Mouse (Mus musculus) embryonic facial prominence, embryonic 11.5 days (tissue): ENCODE results near the gene Cdca5. TPM values are rescaled to one million over a fixed set of nuclear protein-coding genes. Genes with fewer than 3 reads are reported as not detected.
A peak's percentile ranks its signal among the peaks of the same experiment; 100 is the strongest.

ENCODE experiments used
- ATAC-seq: fragments of 200-750 bp; cut with Nextera tagmentation; replicated peaks from 2 replicates; pipeline ENCODE4 v1.8.0; 2017; ENCODE audit warnings: low read depth; ENCODE audit not compliant: insufficient number of reproducible peaks, low FRiP score, low TSS enrichment
- DNase-seq: peaks from one replicate; pipeline ENCODE4 v3.0.0-alpha.2; 2015; ENCODE audit warnings: low spot score
- H3K27ac ChIP-seq: fragments of 300-500 bp; sonication (generic); replicated peaks from 2 replicates; pipeline ENCODE4 v1.5.1; 2014; ENCODE audit warnings: mild to moderate bottlenecking, low read depth, low read length, control low read depth
- H3K27me3 ChIP-seq: fragments of 300-500 bp; sonication (generic); 2 replicates; pipeline ENCODE4 v1.6.1; 2014; ENCODE audit warnings: mild to moderate bottlenecking, low read length, moderate library complexity, mixed read lengths; ENCODE audit not compliant: control insufficient read depth, insufficient read depth
- H3K36me3 ChIP-seq: fragments of 300-500 bp; sonication (generic); replicated peaks from 2 replicates; pipeline ENCODE4 v1.6.1; 2014; ENCODE audit warnings: low read depth, mild to moderate bottlenecking, low read length, moderate library complexity, mixed read lengths; ENCODE audit not compliant: control insufficient read depth, insufficient read depth
- H3K4me1 ChIP-seq: fragments of 300-500 bp; sonication (generic); 2 replicates; pipeline ENCODE4 v1.6.1; 2014; ENCODE audit warnings: low read length, mixed read lengths; ENCODE audit not compliant: control insufficient read depth, insufficient read depth
- H3K4me2 ChIP-seq: fragments of 300-500 bp; sonication (generic); 2 replicates; pipeline ENCODE4 v1.6.1; 2014; ENCODE audit warnings: low read depth, mild to moderate bottlenecking, control low read depth, low read length, moderate library complexity
- H3K4me3 ChIP-seq: fragments of 300-500 bp; sonication (generic); 2 replicates; pipeline ENCODE4 v1.5.1; 2014; ENCODE audit warnings: low read depth, low read length, control low read depth
- H3K9ac ChIP-seq: fragments of 300-500 bp; sonication (generic); replicated peaks from 2 replicates; pipeline ENCODE4 v1.6.1; 2014; ENCODE audit warnings: mild to moderate bottlenecking, control low read depth, low read length
- H3K9me3 ChIP-seq: fragments of 300-500 bp; sonication (generic); replicated peaks from 2 replicates; pipeline ENCODE4 v1.6.1; 2016; ENCODE audit warnings: mild to moderate bottlenecking, low read length, inconsistent platforms, mixed read lengths; ENCODE audit not compliant: control insufficient read depth
- WGBS: fragments of 180-500 bp; shearing (Covaris S2); extraction: QIAGEN DNeasy Blood & Tissue Kit; methylation state at CpG from one replicate; pipeline ENCODE4 v1.1.7; 2014; 5-methylcytosine and 5-hydroxymethylcytosine counted together
- microRNA-seq: library from miRNA; unstranded; fragments of <30 nt; microRNA quantifications from one replicate; pipeline ENCODE4, GENCODE M21; 2016; ENCODE audit warnings: borderline number of aligned reads
- polyA plus RNA-seq: library from polyadenylated mRNA; unstranded; fragments of >200 nt; fragmentation: Nextera tagmentation; extraction: Ambion mirVana; gene quantifications from 2 replicates; pipeline ENCODE4 v1.2.1, GENCODE M21; 2014

Gene Cdca5
- polyA plus RNA-seq, 1 experiment from 2014 or later: 65.2 TPM

DNA sequence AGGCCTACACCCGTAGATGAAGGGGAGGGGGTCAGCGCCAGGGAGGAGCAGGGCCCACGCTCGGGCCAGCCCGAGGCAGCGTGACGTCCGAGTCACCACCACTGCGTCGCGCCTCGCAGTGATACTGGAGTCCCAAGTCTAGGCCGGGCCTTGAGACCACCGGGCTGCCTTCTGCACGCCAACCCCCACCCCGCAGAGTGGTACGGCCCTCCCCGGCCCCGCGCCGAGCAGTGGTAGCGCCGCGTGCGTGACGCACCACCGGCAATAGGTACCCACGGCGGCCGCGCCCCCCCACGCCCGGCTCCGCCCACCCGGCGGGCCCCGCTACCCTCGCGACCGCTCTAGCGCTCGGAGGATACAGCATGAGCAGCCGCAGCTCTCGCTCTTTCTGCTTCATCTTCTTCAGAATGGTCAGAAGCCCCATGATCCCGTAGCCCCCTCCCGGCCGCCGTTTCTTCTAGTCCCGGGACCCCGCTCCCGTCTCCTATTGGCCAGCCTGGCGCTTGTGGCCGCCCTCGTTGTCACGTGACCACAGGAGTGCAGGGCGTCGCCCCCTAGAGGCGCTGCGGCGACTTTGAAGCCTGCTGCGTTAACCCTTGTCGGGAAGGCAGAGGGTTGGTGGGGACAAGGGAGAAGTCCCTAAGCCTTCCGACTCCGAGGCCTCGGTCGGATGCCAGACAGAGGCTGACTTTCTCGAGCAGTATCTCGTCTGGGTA lies 56.1 kb downstream of the Cdca5 start, which contains the start of gene Batf2:
TSS of gene Batf2 (plus strand) at position 306 of the 716 bp plus-strand sequence.
- Histone ChIP-seq H3K27ac (peak within 1 kb of the TSS; percentile 95), H3K36me3 (no peaks in the 10 kb centered on the region), H3K9me3 (no peaks in the 10 kb centered on the region), H3K27me3 (no peaks in the 10 kb centered on the region), H3K4me3 (peak within 1 kb of the TSS; percentile 66), H3K9ac (peak within 1 kb of the TSS; percentile 87), H3K4me1 (no peaks in the 10 kb centered on the region), H3K4me2 (peak within 1 kb of the TSS; percentile 82)
- WGBS: under 1% methylated on average over 66 of the region's 68 CpGs
- DNase-seq: peak; percentile 98
- peak; percentile 90 for ATAC-seq

DNA sequence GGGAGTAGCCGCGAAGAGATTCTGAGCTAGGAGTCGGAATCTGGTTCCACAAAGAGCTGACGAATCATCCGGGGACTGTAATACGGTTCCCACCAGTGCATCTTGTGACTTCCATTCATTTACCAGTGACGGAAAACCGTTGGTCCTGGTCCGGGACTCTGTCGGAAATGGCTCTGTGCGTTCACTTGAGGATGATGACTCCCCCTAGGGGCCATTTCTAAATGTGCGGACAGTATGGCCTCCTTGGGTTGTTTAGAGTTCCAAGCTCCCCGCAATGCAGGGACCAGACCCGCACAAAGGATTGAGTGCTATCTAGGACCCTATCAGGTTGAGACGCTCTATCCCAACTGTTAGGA lies 56.6 kb downstream of the Cdca5 start, which contains the start of gene Arl2:
TSS of gene Arl2 (minus strand) at position 155 of the 356 bp plus-strand sequence.
- ATAC-seq: peak; percentile 63
- Histone ChIP-seq H3K4me1 (no peaks in the 10 kb centered on the region), H3K27me3 (no peaks in the 10 kb centered on the region), H3K9ac (peak within 1 kb of the TSS; percentile 87), H3K27ac (peak within 1 kb of the TSS; percentile 95), H3K36me3 (no peaks in the 10 kb centered on the region), H3K9me3 (no peaks in the 10 kb centered on the region), H3K4me2 (peak within 1 kb of the TSS; percentile 82), H3K4me3 (peak within 1 kb of the TSS; percentile 66)
- DNase-seq: peak; percentile 93
- under 1% methylated on average over 15 of the region's 15 CpGs for WGBS

Small RNA genes lying within 50 kb of the gene (microRNA-seq; reads per million reads assigned to microRNA genes)
- gene Mir6988: 1.9 reads per million

Other genes with a start within 250 kb of the Cdca5 start
- gene Frmd8, start 209.7 kb upstream of the Cdca5 start, polyA plus RNA-seq: 15.8 and 17.6 TPM in 2 replicates
- 0.87 and 1.1 TPM in 2 replicates for gene Slc25a45, start 207.2 kb upstream of the Cdca5 start, polyA plus RNA-seq
- 4.0 and 4.3 TPM in 2 replicates for gene Tigd3, start 190.8 kb upstream of the Cdca5 start, polyA plus RNA-seq
- gene Dpf2, start 172.0 kb upstream of the Cdca5 start, polyA plus RNA-seq: 202 and 213 TPM in 2 replicates
- 2.4 and 2.7 TPM in 2 replicates for gene Cdc42ep2, start 160.2 kb upstream of the Cdca5 start, polyA plus RNA-seq
- 91.0 and 97.6 TPM in 2 replicates for gene Pola2, start 120.8 kb upstream of the Cdca5 start, polyA plus RNA-seq
- not detected in 2 replicates for gene Slc22a20, start 98.8 kb upstream of the Cdca5 start, polyA plus RNA-seq
- gene Capn1, start 69.1 kb upstream of the Cdca5 start, polyA plus RNA-seq: 4.5 and 5.0 TPM in 2 replicates
- 18.8 and 20.2 TPM in 2 replicates for gene Syvn1, start 38.4 kb upstream of the Cdca5 start, polyA plus RNA-seq
- 96.6 and 100 TPM in 2 replicates for gene Mrpl49, start 27.2 kb upstream of the Cdca5 start, polyA plus RNA-seq
- 773 and 801 TPM in 2 replicates for gene Fau, start 27.1 kb upstream of the Cdca5 start, polyA plus RNA-seq
- 40.8 and 44.2 TPM in 2 replicates for gene Znhit2, start 23.8 kb upstream of the Cdca5 start, polyA plus RNA-seq
- 26.0 and 26.3 TPM in 2 replicates for gene Tm7sf2, start 16.6 kb upstream of the Cdca5 start, polyA plus RNA-seq
- 41.1 and 44.4 TPM in 2 replicates for gene Vps51, start 7.8 kb upstream of the Cdca5 start, polyA plus RNA-seq
- not detected in 2 replicates for gene Tmem262, start 5.0 kb upstream of the Cdca5 start, polyA plus RNA-seq
- 1.7 TPM in 1 of 2 replicates, not detected in the other for gene Gm28374, start 2.7 kb upstream of the Cdca5 start, polyA plus RNA-seq
- gene Zfpl1, start within 50 bp of the Cdca5 start, polyA plus RNA-seq: 60.7 and 69.9 TPM in 2 replicates
- not detected in 2 replicates for gene AC131692.1, start 9.4 kb downstream of the Cdca5 start, polyA plus RNA-seq
- 0.21 and 0.49 TPM in 2 replicates for gene Naaladl1, start 20.8 kb downstream of the Cdca5 start, polyA plus RNA-seq
- 60.7 and 68.3 TPM in 2 replicates for gene Sac3d1, start 33.7 kb downstream of the Cdca5 start, polyA plus RNA-seq
- 25.4 and 30.7 TPM in 2 replicates for gene Snx15, start 43.3 kb downstream of the Cdca5 start, polyA plus RNA-seq
- not detected in 2 replicates for gene Batf2, start 56.0 kb downstream of the Cdca5 start, polyA plus RNA-seq
- gene Arl2, start 56.6 kb downstream of the Cdca5 start, polyA plus RNA-seq: 72.8 and 81.4 TPM in 2 replicates
- not detected in 2 replicates for gene Majin, start 99.4 kb downstream of the Cdca5 start, polyA plus RNA-seq
- gene Gpha2, start 141.4 kb downstream of the Cdca5 start, polyA plus RNA-seq: 1.9 and 2.4 TPM in 2 replicates
- 25.0 and 27.8 TPM in 2 replicates for gene Ppp2r5b, start 150.9 kb downstream of the Cdca5 start, polyA plus RNA-seq
- 6.5 and 7.7 TPM in 2 replicates for gene Atg2a, start 156.7 kb downstream of the Cdca5 start, polyA plus RNA-seq
- gene Ehd1, start 191.7 kb downstream of the Cdca5 start, polyA plus RNA-seq: 50.9 and 58.1 TPM in 2 replicates
- gene Cdc42bpg, start 221.5 kb downstream of the Cdca5 start, polyA plus RNA-seq: 0.43 and 0.61 TPM in 2 replicates
- gene Men1, start 250.0 kb downstream of the Cdca5 start, polyA plus RNA-seq: 49.7 and 51.1 TPM in 2 replicates